Mouse (Mus musculus): ENCODE results near the gene Pcnx. TPM values are rescaled to one million over a fixed set of nuclear protein-coding genes. Genes with fewer than 3 reads are reported as not detected.

The Pcnx gene
- polyA plus RNA-seq, 1 experiment from 2014 or later = 13.0 TPM

GRCm38 (mm10) chr12:81828355-81828754 lies 31.5 kb upstream of the Pcnx start:
- H3K4me3 ChIP-seq (ENCODE audit: low read depth, low read length) = no peak overlapping the region
- H3K4me1 ChIP-seq (replicated peaks; ENCODE audit: control insufficient read depth, insufficient read depth, low read length) = no peaks in the 10 kb centered on the region
- no peak for DNase-seq (ENCODE audit: low spot score)
- no peak overlapping the region for H3K4me2 ChIP-seq (replicated peaks; ENCODE audit: low read depth, low read length)
- no peaks in the 10 kb centered on the region for H3K9me3 ChIP-seq (ENCODE audit: control insufficient read depth, low read length)
- no peak for ATAC-seq (ENCODE audit: low FRiP score)
- no peaks in the 10 kb centered on the region for H3K27me3 ChIP-seq (ENCODE audit: control insufficient read depth, insufficient read depth, low read length)
- no peaks in the 10 kb centered on the region for H3K36me3 ChIP-seq (ENCODE audit: control insufficient read depth, insufficient read depth, low read length)
- H3K27ac ChIP-seq (ENCODE audit: low read depth, low read length) = no peak overlapping the region
- H3K9ac ChIP-seq (ENCODE audit: low read depth, low read length) = no peak overlapping the region
- WGBS = 75% methylated on average over 2 of the region's 2 CpGs

DNA sequence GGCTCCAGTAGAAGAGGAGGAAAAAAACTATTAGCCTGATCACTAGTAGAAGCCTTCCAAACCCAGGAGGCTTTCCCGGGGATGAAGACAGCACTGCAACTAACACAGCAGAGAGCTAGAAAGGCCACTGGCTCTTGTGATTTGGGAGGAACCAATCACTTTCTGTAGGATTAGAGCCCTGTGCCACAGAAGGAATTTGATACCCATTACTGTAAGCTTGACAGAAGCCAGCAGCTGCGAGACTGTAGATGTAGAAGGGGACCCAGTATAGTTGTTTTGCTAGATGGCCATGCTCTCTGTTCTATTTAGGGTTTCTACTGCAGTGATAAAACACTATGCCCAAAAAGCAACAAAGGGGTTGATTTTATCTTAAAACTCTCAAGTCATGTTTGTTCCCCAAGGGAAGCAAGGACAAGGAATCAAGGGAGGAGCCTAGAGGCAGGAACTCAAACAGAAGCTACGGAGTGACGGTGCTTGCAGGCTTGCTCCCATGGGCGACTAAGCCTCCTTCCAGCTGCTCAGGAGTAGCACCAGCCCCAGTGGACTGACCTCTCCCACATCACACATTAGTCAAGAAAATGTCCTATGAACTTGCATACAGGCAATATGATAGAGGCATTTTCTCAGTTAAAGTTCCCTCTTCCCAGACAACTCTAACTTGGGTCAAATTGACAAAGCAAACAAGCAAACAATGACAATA lies 27.6 kb upstream of the Pcnx start:
- H3K9ac ChIP-seq (ENCODE audit: low read depth, low read length) = no peak overlapping the region
- H3K27me3 ChIP-seq (ENCODE audit: control insufficient read depth, insufficient read depth, low read length) = no peaks in the 10 kb centered on the region
- no peak overlapping the region for H3K27ac ChIP-seq (ENCODE audit: low read depth, low read length)
- H3K4me1 ChIP-seq (replicated peaks; ENCODE audit: control insufficient read depth, insufficient read depth, low read length) = no peaks in the 10 kb centered on the region
- no peak for ATAC-seq (ENCODE audit: low FRiP score)
- WGBS = 76% methylated on average over 5 of the region's 5 CpGs
- H3K9me3 ChIP-seq (ENCODE audit: control insufficient read depth, low read length) = no peaks in the 10 kb centered on the region
- H3K36me3 ChIP-seq (ENCODE audit: control insufficient read depth, insufficient read depth, low read length) = no peaks in the 10 kb centered on the region
- H3K4me2 ChIP-seq (replicated peaks; ENCODE audit: low read depth, low read length) = no peak overlapping the region
- no peak for DNase-seq (ENCODE audit: low spot score)
- H3K4me3 ChIP-seq (ENCODE audit: low read depth, low read length) = no peak overlapping the region

DNA sequence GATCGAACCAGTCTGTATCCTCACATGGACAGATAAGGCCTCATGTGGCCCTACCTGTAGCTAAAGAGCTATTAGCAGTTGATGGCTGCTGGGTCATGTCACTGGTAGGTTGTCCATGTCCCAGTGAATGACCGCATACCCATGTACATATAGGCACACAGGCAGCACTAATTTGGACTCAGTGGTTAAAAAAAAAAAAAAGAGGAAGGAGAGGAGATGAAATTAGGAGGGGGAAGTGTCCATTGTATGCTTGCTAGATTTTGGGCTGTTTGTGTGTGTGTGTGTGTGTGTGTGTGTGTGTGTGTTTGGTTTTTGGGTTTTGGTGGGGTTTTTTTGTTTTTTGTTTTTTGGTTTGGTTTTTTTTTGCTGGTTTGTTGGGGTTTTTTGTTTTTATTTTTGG lies 26.7 kb upstream of the Pcnx start:
- Histone ChIP-seq H3K27me3 (ENCODE audit: control insufficient read depth, insufficient read depth, low read length) (no peaks in the 10 kb centered on the region), H3K4me1 (replicated peaks; ENCODE audit: control insufficient read depth, insufficient read depth, low read length) (no peaks in the 10 kb centered on the region), H3K9ac (ENCODE audit: low read depth, low read length) (no peak overlapping the region), H3K4me3 (ENCODE audit: low read depth, low read length) (no peak overlapping the region), H3K36me3 (ENCODE audit: control insufficient read depth, insufficient read depth, low read length) (no peaks in the 10 kb centered on the region), H3K9me3 (ENCODE audit: control insufficient read depth, low read length) (no peaks in the 10 kb centered on the region), H3K4me2 (replicated peaks; ENCODE audit: low read depth, low read length) (no peak overlapping the region), H3K27ac (ENCODE audit: low read depth, low read length) (no peak overlapping the region)
- 94% methylated on average over 2 of the region's 2 CpGs for WGBS
- no peak for DNase-seq (ENCODE audit: low spot score)
- no peak for ATAC-seq (ENCODE audit: low FRiP score)

- Histone ChIP-seq H3K4me2 (replicated peaks; ENCODE audit: low read depth, low read length) (no peak overlapping the region), H3K27ac (ENCODE audit: low read depth, low read length) (no peak overlapping the region), H3K4me3 (ENCODE audit: low read depth, low read length) (no peak overlapping the region), H3K4me1 (replicated peaks; ENCODE audit: control insufficient read depth, insufficient read depth, low read length) (no peaks in the 10 kb centered on the region), H3K9ac (ENCODE audit: low read depth, low read length) (no peak overlapping the region), H3K9me3 (ENCODE audit: control insufficient read depth, low read length) (no peaks in the 10 kb centered on the region), H3K36me3 (ENCODE audit: control insufficient read depth, insufficient read depth, low read length) (no peaks in the 10 kb centered on the region), H3K27me3 (ENCODE audit: control insufficient read depth, insufficient read depth, low read length) (no peaks in the 10 kb centered on the region)
- ATAC-seq (ENCODE audit: low FRiP score) (no peak), DNase-seq (ENCODE audit: low spot score) (no peak)
- 76% methylated on average over 8 of the region's 8 CpGs for WGBS
Observed at GRCm38 (mm10) chr12:81836162-81836561, 23.7 kb upstream of the Pcnx start.

- Histone ChIP-seq H3K4me2 (replicated peaks; ENCODE audit: low read depth, low read length) (no peak overlapping the region), H3K27me3 (ENCODE audit: control insufficient read depth, insufficient read depth, low read length) (no peaks in the 10 kb centered on the region), H3K27ac (ENCODE audit: low read depth, low read length) (no peak overlapping the region), H3K9me3 (ENCODE audit: control insufficient read depth, low read length) (no peaks in the 10 kb centered on the region), H3K36me3 (ENCODE audit: control insufficient read depth, insufficient read depth, low read length) (no peaks in the 10 kb centered on the region), H3K4me3 (ENCODE audit: low read depth, low read length) (no peak overlapping the region), H3K4me1 (replicated peaks; ENCODE audit: control insufficient read depth, insufficient read depth, low read length) (no peaks in the 10 kb centered on the region), H3K9ac (ENCODE audit: low read depth, low read length) (no peak overlapping the region)
- ATAC-seq (ENCODE audit: low FRiP score) (no peak), DNase-seq (ENCODE audit: low spot score) (no peak)
- 64% methylated on average over 5 of the region's 5 CpGs for WGBS
Observed at GRCm38 (mm10) chr12:81837463-81837862, 22.4 kb upstream of the Pcnx start.

- no peaks in the 10 kb centered on the region for H3K9me3 ChIP-seq (ENCODE audit: control insufficient read depth, low read length)
- ATAC-seq (ENCODE audit: low FRiP score) (no peak), DNase-seq (ENCODE audit: low spot score) (no peak)
- WGBS = 95% methylated on average over 5 of the region's 5 CpGs
- H3K36me3 ChIP-seq (ENCODE audit: control insufficient read depth, insufficient read depth, low read length) = no peaks in the 10 kb centered on the region
- no peak overlapping the region for H3K27ac ChIP-seq (ENCODE audit: low read depth, low read length)
- no peak overlapping the region for H3K4me3 ChIP-seq (ENCODE audit: low read depth, low read length)
- no peak overlapping the region for H3K9ac ChIP-seq (ENCODE audit: low read depth, low read length)
- no peaks in the 10 kb centered on the region for H3K27me3 ChIP-seq (ENCODE audit: control insufficient read depth, insufficient read depth, low read length)
- no peak overlapping the region for H3K4me2 ChIP-seq (replicated peaks; ENCODE audit: low read depth, low read length)
- H3K4me1 ChIP-seq (replicated peaks; ENCODE audit: control insufficient read depth, insufficient read depth, low read length) = no peaks in the 10 kb centered on the region
Observed at GRCm38 (mm10) chr12:81839663-81840062, 20.2 kb upstream of the Pcnx start.

GRCm38 (mm10) chr12:81841046-81841445 lies 18.8 kb upstream of the Pcnx start:
- DNase-seq (ENCODE audit: low spot score) = no peak
- no peak overlapping the region for H3K4me3 ChIP-seq (ENCODE audit: low read depth, low read length)

GRCm38 (mm10) chr12:81843501-81843900 lies 16.3 kb upstream of the Pcnx start:
- H3K4me2 ChIP-seq (replicated peaks; ENCODE audit: low read depth, low read length) = no peak overlapping the region
- peaks cover 2% of the 10 kb centered on the region; the same call in 1 of the 2 replicates for H3K27me3 ChIP-seq (ENCODE audit: control insufficient read depth, insufficient read depth, low read length)
- WGBS = 85% methylated on average over 5 of the region's 5 CpGs
- no peak for ATAC-seq (ENCODE audit: low FRiP score)
- H3K4me1 ChIP-seq (replicated peaks; ENCODE audit: control insufficient read depth, insufficient read depth, low read length) = peaks cover 7% of the 10 kb centered on the region
- no peak overlapping the region for H3K4me3 ChIP-seq (ENCODE audit: low read depth, low read length)
- H3K27ac ChIP-seq (ENCODE audit: low read depth, low read length) = no peak overlapping the region
- no peaks in the 10 kb centered on the region for H3K9me3 ChIP-seq (ENCODE audit: control insufficient read depth, low read length)
- H3K9ac ChIP-seq (ENCODE audit: low read depth, low read length) = no peak overlapping the region
- no peak for DNase-seq (ENCODE audit: low spot score)
- H3K36me3 ChIP-seq (ENCODE audit: control insufficient read depth, insufficient read depth, low read length) = no peaks in the 10 kb centered on the region

More at GRCm38 (mm10) chr12:81841046-81841445, 18.8 kb upstream of the Pcnx start:
- H3K9me3 ChIP-seq (ENCODE audit: control insufficient read depth, low read length) = no peaks in the 10 kb centered on the region
- ATAC-seq (ENCODE audit: low FRiP score) = no peak
- H3K4me1 ChIP-seq (replicated peaks; ENCODE audit: control insufficient read depth, insufficient read depth, low read length) = peaks cover 7% of the 10 kb centered on the region
- no peak overlapping the region for H3K9ac ChIP-seq (ENCODE audit: low read depth, low read length)
- 93% methylated on average over 5 of the region's 5 CpGs for WGBS
- H3K27me3 ChIP-seq (ENCODE audit: control insufficient read depth, insufficient read depth, low read length) = no peaks in the 10 kb centered on the region
- H3K36me3 ChIP-seq (ENCODE audit: control insufficient read depth, insufficient read depth, low read length) = no peaks in the 10 kb centered on the region
- H3K27ac ChIP-seq (ENCODE audit: low read depth, low read length) = no peak overlapping the region
- no peak overlapping the region for H3K4me2 ChIP-seq (replicated peaks; ENCODE audit: low read depth, low read length)

- Histone ChIP-seq H3K27me3 (ENCODE audit: control insufficient read depth, insufficient read depth, low read length) (peaks cover 2% of the 10 kb centered on the region; the same call in 1 of the 2 replicates), H3K36me3 (ENCODE audit: control insufficient read depth, insufficient read depth, low read length) (no peaks in the 10 kb centered on the region), H3K9me3 (ENCODE audit: control insufficient read depth, low read length) (no peaks in the 10 kb centered on the region), H3K4me2 (replicated peaks; ENCODE audit: low read depth, low read length) (no peak overlapping the region), H3K27ac (ENCODE audit: low read depth, low read length) (no peak overlapping the region), H3K4me3 (ENCODE audit: low read depth, low read length) (no peak overlapping the region), H3K9ac (ENCODE audit: low read depth, low read length) (no peak overlapping the region), H3K4me1 (replicated peaks; ENCODE audit: control insufficient read depth, insufficient read depth, low read length) (peaks cover 7% of the 10 kb centered on the region)
- no peak for DNase-seq (ENCODE audit: low spot score)
- ATAC-seq (ENCODE audit: low FRiP score) = no peak
- WGBS = 51% methylated on average over 13 of the region's 13 CpGs
Observed at GRCm38 (mm10) chr12:81844572-81844971, 15.3 kb upstream of the Pcnx start.
